Comparison of ENCODE assay signal across 30 mouse cellular contexts in genomic region chr1:178597757-178598156, GRCm38 (mm10).
DNase-seq lines count a peak whose midpoint lies in the region; ATAC-seq and TF ChIP-seq lines count a peak whose summit lies in the region.
"Had no signal": no experiment of that assay in that cellular context is flagged by ENCODE, and none has a peak within 500 bp of the region (broad histone marks: within the 10 kb centered on the region; RNA-seq: fewer than 3 reads in every experiment).

No protein-coding gene starts in this region.

- 32% methylated on average over 6 of the region's 6 CpGs for WGBS in embryonic facial prominence, embryonic 11.5 days
- 50% methylated on average over 6 of the region's 6 CpGs for WGBS in embryonic facial prominence, embryonic 10.5 days
- WGBS in liver, embryonic 12.5 days (ENCODE audit: insufficient replicate concordance), result 37% methylated on average over 6 of the region's 6 CpGs
- 52% methylated on average over 6 of the region's 6 CpGs for WGBS in liver, embryonic 11.5 days
- 16% methylated on average over 6 of the region's 6 CpGs for WGBS in liver, embryonic 14.5 days (ENCODE audit: insufficient replicate concordance)
- 18% methylated on average over 6 of the region's 6 CpGs for WGBS in liver, postnatal 0 days (ENCODE audit: insufficient replicate concordance)

- H3K27ac ChIP-seq in embryonic facial prominence, embryonic 11.5 days (replicated peaks; ENCODE audit: low read depth, low read length), result no peak overlapping the region
- no peak overlapping the region for H3K27ac ChIP-seq in embryonic facial prominence, embryonic 10.5 days (replicated peaks)
- H3K27ac ChIP-seq in liver, embryonic 12.5 days, result no peak overlapping the region
- no peak overlapping the region for H3K27ac ChIP-seq in liver, embryonic 11.5 days (ENCODE audit: low read depth, low read length)
- H3K27ac ChIP-seq in liver, embryonic 14.5 days, result no peak overlapping the region
- H3K27ac ChIP-seq in liver, postnatal 0 days (ENCODE audit: low read depth), result no peak overlapping the region
- H3K27ac ChIP-seq: embryonic facial prominence, embryonic 13.5 days; forebrain, embryonic 12.5 days; forebrain, embryonic 15.5 days; heart, adult 2 months; heart, embryonic 10.5 days; heart, embryonic 15.5 days; hindbrain, embryonic 10.5 days; hindbrain, embryonic 13.5 days had no signal

- DNase-seq in embryonic facial prominence, embryonic 11.5 days (ENCODE audit: low spot score), result no peak
- no peak for DNase-seq in embryonic facial prominence, embryonic 10.5 days (ENCODE audit: low spot score)
- no peak for DNase-seq in liver, embryonic 11.5 days (ENCODE audit: low spot score)
- no peak for DNase-seq in liver, embryonic 14.5 days (ENCODE audit: low read depth in 3 of 3, low spot score in 3 of 3)
- peak; percentile 26 for DNase-seq in liver, postnatal 0 days
- no peak for DNase-seq in adrenal gland, adult 18-20 months (ENCODE audit: low spot score in 2 of 2)
- DNase-seq in layer of hippocampus, adult 9-11 months, result no peak
- DNase-seq: adrenal gland, adult 8-10 months; adrenal gland, postnatal 25 days; B cell, adult 2 months; cerebellum, adult 18-20 months; cerebellum, adult 9-10 months; cerebellum, postnatal 14 days; gastrocnemius, postnatal 10 days; gastrocnemius, postnatal 36 days; heart, adult 2 months; heart, postnatal 10 days; heart, postnatal 36 days had no signal

- no peaks in the 10 kb centered on the region for H3K4me1 ChIP-seq in embryonic facial prominence, embryonic 11.5 days (ENCODE audit: control insufficient read depth, insufficient read depth, low read length)
- peaks cover 7% of the 10 kb centered on the region for H3K4me1 ChIP-seq in embryonic facial prominence, embryonic 10.5 days
- no peaks in the 10 kb centered on the region for H3K4me1 ChIP-seq in liver, embryonic 12.5 days
- H3K4me1 ChIP-seq in liver, embryonic 11.5 days (replicated peaks; ENCODE audit: control insufficient read depth, insufficient read depth, low read length), result no peaks in the 10 kb centered on the region
- no peaks in the 10 kb centered on the region for H3K4me1 ChIP-seq in liver, embryonic 14.5 days (replicated peaks; ENCODE audit: control insufficient read depth in 2 of 2, insufficient read depth in 2 of 2, low read length in 1 of 2)
- no peaks in the 10 kb centered on the region for H3K4me1 ChIP-seq in liver, postnatal 0 days (ENCODE audit: insufficient read depth)
- H3K4me1 ChIP-seq: forebrain, embryonic 15.5 days had no signal

- 0 out of 2 replicates have a peak, but pooled peaks have one; percentile 9 for ATAC-seq in embryonic facial prominence, embryonic 11.5 days (replicated peaks; ENCODE audit: insufficient number of reproducible peaks, low FRiP score, low TSS enrichment, low read depth)
- ATAC-seq in liver, embryonic 12.5 days, result peak; percentile 30; the same call in 1 of the 2 replicates
- no peak for ATAC-seq in liver, embryonic 11.5 days (replicated peaks; ENCODE audit: low FRiP score)
- ATAC-seq in liver, embryonic 14.5 days (ENCODE audit: insufficient read depth), result 0 out of 2 replicates have a peak, but pooled peaks have one; percentile 13
- ATAC-seq in liver, postnatal 0 days, result peak; percentile 80
- ATAC-seq: forebrain, embryonic 15.5 days; hindbrain, embryonic 16.5 days had no signal

- H3K4me2 ChIP-seq in embryonic facial prominence, embryonic 11.5 days (ENCODE audit: low read depth, low read length), result no peak overlapping the region
- no peak overlapping the region for H3K4me2 ChIP-seq in liver, embryonic 12.5 days
- no peak overlapping the region for H3K4me2 ChIP-seq in liver, embryonic 11.5 days
- no peak overlapping the region for H3K4me2 ChIP-seq in liver, embryonic 14.5 days (ENCODE audit: low read depth)
- no peak overlapping the region for H3K4me2 ChIP-seq in liver, postnatal 0 days (ENCODE audit: low read depth, low read length)
- H3K4me2 ChIP-seq: embryonic facial prominence, embryonic 13.5 days; forebrain, embryonic 12.5 days; forebrain, embryonic 15.5 days; heart, embryonic 15.5 days; hindbrain, embryonic 13.5 days had no signal

- no peak for TF ChIP-seq EP300 in liver, embryonic 14.5 days (IDR thresholded peaks at IDR 0.05; ENCODE audit: low read depth)
- no peak for TF ChIP-seq EP300 in liver, postnatal 0 days (IDR thresholded peaks at IDR 0.05; ENCODE audit: low read depth)

- TF ChIP-seq CTCF in liver, embryonic 14.5 days (IDR thresholded peaks at IDR 0.05; ENCODE audit: low read depth), result no peak
- TF ChIP-seq CTCF in liver, postnatal 0 days (IDR thresholded peaks at IDR 0.05; ENCODE audit: low read depth), result no peak

- no peak overlapping the region for H3K9ac ChIP-seq in embryonic facial prominence, embryonic 11.5 days (replicated peaks; ENCODE audit: low read length)
- no peak overlapping the region for H3K9ac ChIP-seq in liver, embryonic 12.5 days
- no peak overlapping the region for H3K9ac ChIP-seq in liver, embryonic 11.5 days (ENCODE audit: low read depth, low read length)
- H3K9ac ChIP-seq in liver, embryonic 14.5 days (replicated peaks), result no peak overlapping the region
- H3K9ac ChIP-seq in liver, postnatal 0 days (replicated peaks), result no peak overlapping the region
- H3K9ac ChIP-seq: embryonic facial prominence, embryonic 13.5 days; forebrain, embryonic 12.5 days; forebrain, embryonic 15.5 days; heart, embryonic 15.5 days; hindbrain, embryonic 13.5 days had no signal

- no peaks in the 10 kb centered on the region for H3K27me3 ChIP-seq in embryonic facial prominence, embryonic 11.5 days (ENCODE audit: control insufficient read depth, insufficient read depth, low read length)
- no peaks in the 10 kb centered on the region for H3K27me3 ChIP-seq in embryonic facial prominence, embryonic 10.5 days (replicated peaks; ENCODE audit: low read depth, poor library complexity, severe bottlenecking)
- no peaks in the 10 kb centered on the region for H3K27me3 ChIP-seq in liver, embryonic 12.5 days (replicated peaks)
- H3K27me3 ChIP-seq in liver, embryonic 11.5 days (replicated peaks; ENCODE audit: control insufficient read depth, insufficient read depth, low read length), result no peaks in the 10 kb centered on the region
- H3K27me3 ChIP-seq in liver, embryonic 14.5 days (ENCODE audit: control insufficient read depth, insufficient read depth, low read length), result no peaks in the 10 kb centered on the region
- H3K27me3 ChIP-seq in liver, postnatal 0 days (ENCODE audit: insufficient read depth, low read length), result no peaks in the 10 kb centered on the region
- H3K27me3 ChIP-seq: CH12.LX; embryonic facial prominence, embryonic 13.5 days; forebrain, embryonic 12.5 days; forebrain, embryonic 15.5 days; heart, embryonic 15.5 days; hindbrain, embryonic 13.5 days had no signal

- no peaks in the 10 kb centered on the region for H3K36me3 ChIP-seq in embryonic facial prominence, embryonic 11.5 days (replicated peaks; ENCODE audit: control insufficient read depth, insufficient read depth, low read depth, low read length)
- no peaks in the 10 kb centered on the region; the same call in 1 of the 2 replicates for H3K36me3 ChIP-seq in embryonic facial prominence, embryonic 10.5 days (replicated peaks)
- H3K36me3 ChIP-seq in liver, embryonic 12.5 days, result no peaks in the 10 kb centered on the region
- no peaks in the 10 kb centered on the region for H3K36me3 ChIP-seq in liver, embryonic 11.5 days (ENCODE audit: control insufficient read depth, insufficient read depth, low read length)
- no peaks in the 10 kb centered on the region for H3K36me3 ChIP-seq in liver, embryonic 14.5 days (replicated peaks; ENCODE audit: control insufficient read depth, insufficient read depth, low read depth)
- no peaks in the 10 kb centered on the region for H3K36me3 ChIP-seq in liver, postnatal 0 days (replicated peaks; ENCODE audit: insufficient read depth, low read length)
- H3K36me3 ChIP-seq: forebrain, embryonic 12.5 days; forebrain, embryonic 15.5 days; G1E; heart, embryonic 15.5 days; hindbrain, embryonic 10.5 days had no signal

- H3K9me3 ChIP-seq in embryonic facial prominence, embryonic 11.5 days (replicated peaks; ENCODE audit: control insufficient read depth, low read length), result no peaks in the 10 kb centered on the region
- no peaks in the 10 kb centered on the region for H3K9me3 ChIP-seq in embryonic facial prominence, embryonic 10.5 days
- no peaks in the 10 kb centered on the region for H3K9me3 ChIP-seq in liver, embryonic 12.5 days (replicated peaks)
- no peaks in the 10 kb centered on the region for H3K9me3 ChIP-seq in liver, embryonic 11.5 days (ENCODE audit: control insufficient read depth, low read length)
- H3K9me3 ChIP-seq in liver, embryonic 14.5 days (ENCODE audit: control insufficient read depth, low read length), result no peaks in the 10 kb centered on the region
- no peaks in the 10 kb centered on the region for H3K9me3 ChIP-seq in liver, postnatal 0 days (ENCODE audit: low read length)
- H3K9me3 ChIP-seq: embryonic facial prominence, embryonic 13.5 days; forebrain, embryonic 12.5 days; forebrain, embryonic 15.5 days; G1E; heart, embryonic 10.5 days; heart, embryonic 15.5 days; hindbrain, embryonic 10.5 days; hindbrain, embryonic 13.5 days had no signal

- no peak overlapping the region for H3K4me3 ChIP-seq in embryonic facial prominence, embryonic 11.5 days (ENCODE audit: low read depth, low read length)
- no peak overlapping the region for H3K4me3 ChIP-seq in embryonic facial prominence, embryonic 10.5 days
- H3K4me3 ChIP-seq in liver, embryonic 12.5 days, result no peak overlapping the region
- no peak overlapping the region for H3K4me3 ChIP-seq in liver, embryonic 11.5 days (ENCODE audit: low read depth, low read length)
- no peak overlapping the region for H3K4me3 ChIP-seq in liver, embryonic 14.5 days (ENCODE audit: insufficient read depth in 1 of 2, low read depth in 2 of 2, low read length in 2 of 2)
- no peak overlapping the region for H3K4me3 ChIP-seq in liver, postnatal 0 days (ENCODE audit: low read depth, low read length)
- H3K4me3 ChIP-seq: embryonic facial prominence, embryonic 13.5 days; erythroblast, embryonic 14.5 days; forebrain, embryonic 12.5 days; forebrain, embryonic 15.5 days; heart, adult 2 months; heart, embryonic 10.5 days; heart, embryonic 15.5 days; hindbrain, embryonic 10.5 days; hindbrain, embryonic 13.5 days had no signal
